Mouse (Mus musculus): Measurements from ENCODE around the gene Arhgap21.

GRCm38 (mm10) chr2:21010219-21010618 lies 41.5 kb upstream of the Arhgap21 start:
- no peak for TF ChIP-seq CTCF (IDR thresholded peaks at IDR 0.05; ENCODE audit: low read depth)
- TF ChIP-seq EP300 (IDR thresholded peaks at IDR 0.05; ENCODE audit: low read depth), result no peak

Measured in liver, postnatal 0 days (tissue).